In genomic region chr17:87664238-87664637, GRCm38 (mm10) we compare ENCODE assay signal across 28 mouse cellular contexts. TPM values are rescaled to one million over a fixed set of nuclear protein-coding genes. Genes with fewer than 3 reads are reported as not detected.
DNase-seq lines count a peak whose midpoint lies in the region; ATAC-seq and TF ChIP-seq lines count a peak whose summit lies in the region.
"Had no signal": no experiment of that assay in that cellular context is flagged by ENCODE, and none has a peak within 500 bp of the region (broad histone marks: within the 10 kb centered on the region; RNA-seq: fewer than 3 reads in every experiment).

No protein-coding gene starts in this region.

- H3K36me3 ChIP-seq in ES-Bruce4 (ENCODE audit: control insufficient read depth, insufficient read depth, low read length, poor library complexity, severe bottlenecking): no peaks in the 10 kb centered on the region
- peaks cover 2% of the 10 kb centered on the region for H3K36me3 ChIP-seq in ES-E14 (ENCODE audit: control insufficient read depth, insufficient read depth, low read length, poor library complexity, severe bottlenecking)
- H3K36me3 ChIP-seq in forebrain, embryonic 10.5 days (replicated peaks): no peaks in the 10 kb centered on the region
- H3K36me3 ChIP-seq in intestine, embryonic 16.5 days (ENCODE audit: control insufficient read depth, insufficient read depth, low read length): no peaks in the 10 kb centered on the region
- H3K36me3 ChIP-seq: embryonic facial prominence, embryonic 10.5 days; embryonic facial prominence, embryonic 12.5 days; forebrain, embryonic 12.5 days had no signal

- H3K4me1 ChIP-seq in ES-Bruce4 (ENCODE audit: control insufficient read depth, insufficient read depth, low read length) (no peaks in the 10 kb centered on the region), ES-E14 (ENCODE audit: control insufficient read depth in 2 of 2, insufficient read depth in 2 of 2, low read length in 2 of 2, poor library complexity in 1 of 2) (no peaks in the 10 kb centered on the region)
- no peaks in the 10 kb centered on the region for H3K4me1 ChIP-seq in forebrain, embryonic 10.5 days
- no peaks in the 10 kb centered on the region for H3K4me1 ChIP-seq in intestine, embryonic 16.5 days (ENCODE audit: control insufficient read depth, insufficient read depth, low read length)
- H3K4me1 ChIP-seq: embryonic facial prominence, embryonic 12.5 days; forebrain, embryonic 12.5 days had no signal

- no peak overlapping the region for H3K4me2 ChIP-seq in intestine, embryonic 16.5 days (ENCODE audit: low read depth, low read length)
- H3K4me2 ChIP-seq: embryonic facial prominence, embryonic 12.5 days; forebrain, embryonic 12.5 days had no signal

- H3K4me3 ChIP-seq in ES-Bruce4 (ENCODE audit: low read depth, low read length) (no peak overlapping the region), ES-E14 (ENCODE audit: insufficient read depth in 1 of 2, low read depth in 1 of 2, low read length in 2 of 2, poor library complexity in 1 of 2, severe bottlenecking in 1 of 2) (no peak overlapping the region)
- no peak overlapping the region for H3K4me3 ChIP-seq in forebrain, embryonic 10.5 days
- H3K4me3 ChIP-seq in intestine, embryonic 16.5 days (ENCODE audit: low read length): no peak overlapping the region
- H3K4me3 ChIP-seq: embryonic facial prominence, embryonic 10.5 days; embryonic facial prominence, embryonic 12.5 days; forebrain, embryonic 12.5 days had no signal

- H3K9me3 ChIP-seq in ES-Bruce4 (replicated peaks; ENCODE audit: control insufficient read depth, insufficient read depth, low read length, poor library complexity, severe bottlenecking): peaks cover 50% of the 10 kb centered on the region
- H3K9me3 ChIP-seq in ES-E14 (ENCODE audit: control insufficient read depth, insufficient read depth, low read depth, low read length): peaks cover 16% of the 10 kb centered on the region; the same call in 1 of the 2 replicates
- peaks cover 6% of the 10 kb centered on the region; the same call in 1 of the 2 replicates for H3K9me3 ChIP-seq in forebrain, embryonic 10.5 days
- 0 out of 2 replicates have a peak, but pooled peaks cover 5% of the 10 kb centered on the region for H3K9me3 ChIP-seq in intestine, embryonic 16.5 days (ENCODE audit: control insufficient read depth, low read length)
- H3K9me3 ChIP-seq: embryonic facial prominence, embryonic 10.5 days; embryonic facial prominence, embryonic 12.5 days had no signal

- DNase-seq in ES-E14 (ENCODE audit: low read depth, low spot score): no peak
- DNase-seq in R1 (ENCODE audit: low read depth, low spot score): peak; percentile 97
- no peak for DNase-seq in forebrain, embryonic 10.5 days (ENCODE audit: extremely low spot score, low spot score)
- no peak for DNase-seq in kidney, adult 9 months
- DNase-seq in adrenal gland, adult (ENCODE audit: inconsistent age in 2 of 2, low spot score in 1 of 2): no peak
- DNase-seq: adrenal gland, adult 2 months; adrenal gland, postnatal 10 days; adrenal gland, postnatal 25 days; B cell, adult 2 months; cerebellum, adult 11 months; cerebellum, adult 18-20 months; cerebellum, adult 8-10 months; cerebellum, adult 9-11 months; cerebellum, postnatal 14 days; cerebellum, postnatal 36 days had no signal

- in situ Hi-C loops in ES-E14 (cut with MboI; ENCODE audit: low sequenced_read_pairs in 2 of 2, unreplicated experiment in 2 of 2): no loop called here

- TF ChIP-seq EP300 in ES-Bruce4 (IDR thresholded peaks at IDR 0.05; ENCODE audit: insufficient read depth, low read depth, low read length): peak; percentile 34; the same call in 1 of the 2 replicates

- TF ChIP-seq CTCF in ES-Bruce4 (IDR thresholded peaks at IDR 0.05; ENCODE audit: low read depth, low read length): no peak

- H3K9ac ChIP-seq in ES-Bruce4 (ENCODE audit: low read depth, poor library complexity, severe bottlenecking): no peak overlapping the region
- H3K9ac ChIP-seq in ES-E14 (ENCODE audit: insufficient read depth, low read depth, low read length, poor library complexity, severe bottlenecking): no peak overlapping the region
- no peak overlapping the region for H3K9ac ChIP-seq in intestine, embryonic 16.5 days (ENCODE audit: low read depth, low read length)
- H3K9ac ChIP-seq: embryonic facial prominence, embryonic 12.5 days; forebrain, embryonic 12.5 days had no signal

- TF ChIP-seq POLR2A in ES-Bruce4 (IDR thresholded peaks at IDR 0.05; ENCODE audit: insufficient read depth, low read length): no peak

- ATAC-seq in intestine, embryonic 16.5 days: no peak
- ATAC-seq: activated CD4-positive, CD25-positive, alpha-beta regulatory T cell, adult 4 months; CD4-positive, CD25-positive, alpha-beta regulatory T cell, adult 4 months; forebrain, embryonic 14.5 days; forebrain, embryonic 16.5 days; Patski had no signal

- no peaks in the 10 kb centered on the region for H3K27me3 ChIP-seq in ES-Bruce4 (ENCODE audit: control insufficient read depth, insufficient read depth, low read length, poor library complexity, severe bottlenecking)
- H3K27me3 ChIP-seq in forebrain, embryonic 10.5 days (ENCODE audit: poor library complexity, severe bottlenecking): no peaks in the 10 kb centered on the region
- no peaks in the 10 kb centered on the region for H3K27me3 ChIP-seq in intestine, embryonic 16.5 days (replicated peaks; ENCODE audit: control insufficient read depth, insufficient read depth, low read length)
- H3K27me3 ChIP-seq: CH12.LX; embryonic facial prominence, embryonic 12.5 days; forebrain, embryonic 12.5 days; Patski had no signal

- H3K27ac ChIP-seq in ES-Bruce4 (ENCODE audit: insufficient read depth, low read length) (peak overlapping the region; percentile 95), ES-E14 (ENCODE audit: insufficient read depth, low read depth, low read length, poor library complexity, severe bottlenecking) (peak overlapping the region; percentile 73)
- no peak overlapping the region for H3K27ac ChIP-seq in forebrain, embryonic 10.5 days
- H3K27ac ChIP-seq in intestine, embryonic 16.5 days (ENCODE audit: low read length): no peak overlapping the region
- H3K27ac ChIP-seq: embryonic facial prominence, embryonic 10.5 days; embryonic facial prominence, embryonic 12.5 days; forebrain, embryonic 12.5 days had no signal

TF ChIP-seq in ES-E14, 5 proteins besides CTCF, POLR2A, EP300 and RAD21:
- TF ChIP-seq MAFK (IDR thresholded peaks at IDR 0.05; ENCODE audit: insufficient read depth, low read depth, low read length) (no peak), ZC3H11A (IDR thresholded peaks at IDR 0.05; ENCODE audit: borderline replicate concordance, low read depth, low read length) (no peak), HCFC1 (IDR thresholded peaks at IDR 0.05; ENCODE audit: borderline replicate concordance, insufficient read depth, low read length) (no peak), ZNF384 (IDR thresholded peaks at IDR 0.05; ENCODE audit: low read depth, low read length) (no peak), CHD2 (IDR thresholded peaks at IDR 0.05; ENCODE audit: low read depth, low read length) (no peak)

RNA-seq across cellular contexts. Expression of gene Msh2, which starts 7.9 kb away (rescaled TPM):
- 343 and 405 TPM in 2 replicates for polyA plus RNA-seq in ES-Bruce4 (2011; ENCODE audit: insufficient read depth, insufficient read length, low read depth, missing spikeins)
- 102 and 120 TPM in 2 replicates for total RNA-seq in ES-E14 (2012; rRNA removed)
- 146 and 150 TPM in 2 replicates for polyA plus RNA-seq in forebrain, embryonic 10.5 days (2016; fragmentation: Nextera tagmentation; extraction: Ambion mirVana)
- polyA plus RNA-seq in intestine, embryonic 16.5 days (2015; fragmentation: Nextera tagmentation; extraction: Ambion mirVana): 55.0 and 59.5 TPM in 2 replicates

RNA-seq across cellular contexts. Expression of gene Epcam, which starts 28.5 kb away (rescaled TPM):
- 337 and 346 TPM in 2 replicates for polyA plus RNA-seq in ES-Bruce4 (2011; ENCODE audit: insufficient read depth, insufficient read length, low read depth, missing spikeins)
- 170 and 405 TPM in 2 replicates for total RNA-seq in ES-E14 (2012; rRNA removed)
- polyA plus RNA-seq in forebrain, embryonic 10.5 days (2016; fragmentation: Nextera tagmentation; extraction: Ambion mirVana): 35.7 and 41.7 TPM in 2 replicates
- 1,152 and 1,162 TPM in 2 replicates for polyA plus RNA-seq in intestine, embryonic 16.5 days (2015; fragmentation: Nextera tagmentation; extraction: Ambion mirVana)
- total RNA-seq: adrenal gland, postnatal 25 days; common myeloid progenitor, adult 5-6 weeks; gastrocnemius, adult 18-20 months had no signal
- polyA plus RNA-seq: adrenal gland, adult 2 months had no signal

Comparison
In these comparisons a context has a peak if more than half of its experiments do, and no peak if none do; other contexts are left out.
1. H3K27ac ChIP-seq: peak in ES-Bruce4 (single experiment) and ES-E14 (single experiment); none in forebrain, embryonic 10.5 days (single experiment) and intestine, embryonic 16.5 days (single experiment).